Mouse (Mus musculus): ENCODE data around the gene Med22. TPM values are rescaled to one million over a fixed set of nuclear protein-coding genes. Genes with fewer than 3 reads are reported as not detected.

The Med22 gene
- polyA plus RNA-seq (2012; fragmentation: generic; extraction: Trizol), result 38.6 TPM

DNA sequence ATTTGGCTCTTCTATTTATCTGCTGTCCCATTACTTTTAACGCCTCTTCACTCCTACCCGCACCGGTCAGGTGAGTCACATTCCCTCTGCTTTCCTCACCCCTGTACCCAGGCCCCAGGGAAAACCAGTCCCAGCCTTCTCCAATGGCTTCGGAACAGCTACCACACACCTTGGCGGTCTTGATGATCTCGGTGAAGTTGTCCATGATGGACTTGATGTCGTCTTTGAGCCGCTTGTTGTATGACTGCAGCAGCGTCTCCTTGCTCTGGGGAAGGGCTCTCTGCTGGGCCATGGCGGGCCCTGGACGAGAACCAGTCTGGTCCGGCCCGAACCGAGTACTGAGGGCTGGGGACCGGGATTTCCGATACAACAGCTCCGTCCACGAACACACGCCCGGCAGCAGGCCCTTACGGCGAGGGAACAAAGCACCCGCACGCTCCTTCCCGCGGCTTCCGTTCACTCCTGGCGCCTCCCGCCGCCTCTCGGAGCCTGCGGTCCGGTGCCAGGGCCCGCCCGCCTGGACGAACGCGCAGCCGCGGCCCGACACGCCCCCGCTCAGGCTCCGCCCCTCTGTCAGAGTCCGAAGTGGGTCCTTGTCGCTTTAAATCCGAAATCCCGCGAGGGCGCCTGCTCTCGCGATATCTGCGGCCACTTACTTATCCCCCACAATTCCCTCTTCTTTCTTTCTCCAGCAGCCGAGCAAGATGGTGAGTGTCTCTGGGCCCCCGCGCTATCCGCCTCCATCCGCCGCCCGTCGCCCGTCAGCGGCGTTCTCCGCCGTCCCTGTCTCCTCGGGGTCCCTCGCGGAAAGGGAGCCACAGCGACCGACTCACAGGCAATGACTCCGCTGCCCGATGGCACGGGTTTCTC, at the start of gene Med22, which contains the start of gene Rpl7a:
Gene Med22, minus strand, starts transcription at position 554 of the 870 bp plus-strand sequence.
Gene Rpl7a, plus strand, starts transcription at position 641 of the 870 bp plus-strand sequence.
- Histone ChIP-seq H3K4me2 (ENCODE audit: low read depth) (peak within 1 kb of the TSS; percentile 98), H3K27me3 (ENCODE audit: control insufficient read depth, insufficient read depth, insufficient read length) (no peaks in the 10 kb centered on the region), H3K79me2 (ENCODE audit: control insufficient read depth, insufficient read depth) (peaks cover 54% of the 10 kb centered on the region), H3ac (ENCODE audit: control insufficient read depth, insufficient read length) (peak within 1 kb of the TSS; percentile 66), H3K36me3 (ENCODE audit: control insufficient read depth, insufficient read depth) (peaks cover 26% of the 10 kb centered on the region), H3K4me3 (peak within 1 kb of the TSS; percentile 95)
- TF ChIP-seq CEBPB (IDR thresholded peaks at IDR 0.05; ENCODE audit: insufficient read depth, poor library complexity, severe bottlenecking) (no peak), TCF3 (IDR thresholded peaks at IDR 0.05; ENCODE audit: insufficient read length, low read depth) (no peak), MAX (IDR thresholded peaks at IDR 0.05; ENCODE audit: low read depth) (no peak), POLR2AphosphoS2 (IDR thresholded peaks at IDR 0.05; ENCODE audit: insufficient read length, low read depth) (peak; percentile 86), POLR2A (IDR thresholded peaks at IDR 0.05; ENCODE audit: insufficient read length, low read depth) (peak; percentile 77), MYOG (IDR thresholded peaks at IDR 0.05; ENCODE audit: control insufficient read depth in 1 of 3, insufficient read depth in 1 of 3, insufficient read length in 2 of 3, low read depth in 2 of 3) (no peak), SRF (IDR thresholded peaks at IDR 0.05; ENCODE audit: control insufficient read depth, insufficient read length, low read depth) (no peak), E2F4 (IDR thresholded peaks at IDR 0.05; ENCODE audit: insufficient read depth) (no peak), REST (IDR thresholded peaks at IDR 0.05; ENCODE audit: insufficient read depth, insufficient read length) (no peak), MYOD1 (IDR thresholded peaks at IDR 0.05; ENCODE audit: control insufficient read depth in 1 of 3, insufficient read length in 2 of 3, low read depth in 2 of 3) (no peak)

DNA sequence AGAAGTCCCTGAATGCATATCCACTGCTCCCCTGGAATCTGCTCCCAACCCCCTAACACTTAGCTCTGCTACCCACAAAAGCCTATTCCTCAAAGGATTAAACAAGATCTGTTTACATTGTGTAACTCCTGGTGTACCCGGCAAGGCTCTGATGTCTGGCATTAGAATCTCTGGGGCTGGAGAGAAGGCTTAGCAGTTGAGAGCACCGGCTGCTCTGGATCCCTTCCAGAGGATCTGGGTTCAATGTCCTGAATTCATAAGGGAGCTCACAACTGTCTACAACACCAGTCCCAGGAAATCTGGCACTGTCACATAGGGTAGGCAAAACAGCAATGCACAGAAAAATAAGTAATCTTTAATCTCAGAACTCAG, 47.0 kb upstream of the Med22 start:
- Histone ChIP-seq H3K79me2 (ENCODE audit: control insufficient read depth, insufficient read depth) (peaks cover 7% of the 10 kb centered on the region), H3K36me3 (ENCODE audit: control insufficient read depth, insufficient read depth) (peaks cover 54% of the 10 kb centered on the region), H3ac (ENCODE audit: control insufficient read depth, insufficient read length) (no peak overlapping the region), H3K4me3 (no peak overlapping the region), H3K4me2 (ENCODE audit: low read depth) (no peak overlapping the region), H3K27me3 (ENCODE audit: control insufficient read depth, insufficient read depth, insufficient read length) (no peaks in the 10 kb centered on the region)
- no peak for TF ChIP-seq POLR2AphosphoS2 (IDR thresholded peaks at IDR 0.05; ENCODE audit: insufficient read length, low read depth)

DNA sequence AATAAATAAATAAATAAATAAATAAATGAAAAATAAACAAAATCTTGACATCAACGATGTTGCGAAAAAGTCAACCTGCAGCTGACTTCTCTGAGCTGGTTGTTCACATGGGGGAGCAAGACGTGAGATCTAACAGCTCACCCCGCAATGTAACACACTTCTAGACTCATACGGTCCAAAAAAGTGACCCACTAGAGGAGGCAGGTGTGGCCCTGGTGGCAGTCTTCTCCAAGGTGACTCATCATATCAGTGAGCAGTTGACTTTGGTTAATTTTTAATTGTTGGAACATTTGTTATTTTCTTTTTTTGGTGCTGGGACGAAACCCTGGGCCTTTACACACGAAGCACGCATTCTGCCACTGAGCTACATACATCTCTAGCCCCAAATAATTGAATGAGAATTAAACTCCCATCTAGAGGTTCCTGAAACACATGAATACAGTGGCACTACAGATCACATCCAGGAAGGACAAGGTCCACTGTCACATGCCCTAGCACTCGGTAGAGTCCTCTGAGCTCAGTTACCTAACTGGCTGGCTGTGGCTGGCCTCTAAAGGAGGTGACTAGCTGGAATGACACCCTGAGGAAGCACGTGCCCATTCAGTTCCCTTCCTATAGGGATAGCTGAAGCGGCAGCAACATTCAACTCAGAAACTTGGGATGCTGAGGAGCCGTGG, 46.5 kb upstream of the Med22 start:
- no peak overlapping the region for H3K4me3 ChIP-seq
- H3K27me3 ChIP-seq (ENCODE audit: control insufficient read depth, insufficient read depth, insufficient read length), result no peaks in the 10 kb centered on the region
- no peak overlapping the region for H3K4me2 ChIP-seq (ENCODE audit: low read depth)
- peaks cover 54% of the 10 kb centered on the region for H3K36me3 ChIP-seq (ENCODE audit: control insufficient read depth, insufficient read depth)
- H3K79me2 ChIP-seq (ENCODE audit: control insufficient read depth, insufficient read depth), result peaks cover 2% of the 10 kb centered on the region
- TF ChIP-seq MAX (IDR thresholded peaks at IDR 0.05; ENCODE audit: low read depth) (no peak), REST (IDR thresholded peaks at IDR 0.05; ENCODE audit: insufficient read depth, insufficient read length) (no peak), CEBPB (IDR thresholded peaks at IDR 0.05; ENCODE audit: insufficient read depth, poor library complexity, severe bottlenecking) (no peak), USF1 (IDR thresholded peaks at IDR 0.05; ENCODE audit: low read depth) (no peak), POLR2A (IDR thresholded peaks at IDR 0.05; ENCODE audit: insufficient read length, low read depth) (no peak), E2F4 (IDR thresholded peaks at IDR 0.05; ENCODE audit: insufficient read depth) (no peak), POLR2AphosphoS2 (IDR thresholded peaks at IDR 0.05; ENCODE audit: insufficient read length, low read depth) (no peak), MYOG (IDR thresholded peaks at IDR 0.05; ENCODE audit: control insufficient read depth in 1 of 3, insufficient read depth in 1 of 3, insufficient read length in 2 of 3, low read depth in 2 of 3) (no peak), TCF3 (IDR thresholded peaks at IDR 0.05; ENCODE audit: insufficient read length, low read depth) (no peak), SRF (IDR thresholded peaks at IDR 0.05; ENCODE audit: control insufficient read depth, insufficient read length, low read depth) (no peak), MYOD1 (IDR thresholded peaks at IDR 0.05; ENCODE audit: control insufficient read depth in 1 of 3, insufficient read length in 2 of 3, low read depth in 2 of 3) (no peak), TCF12 (IDR thresholded peaks at IDR 0.05; ENCODE audit: insufficient read depth, poor library complexity, severe bottlenecking) (no peak)
- no peak overlapping the region for H3ac ChIP-seq (ENCODE audit: control insufficient read depth, insufficient read length)

DNA sequence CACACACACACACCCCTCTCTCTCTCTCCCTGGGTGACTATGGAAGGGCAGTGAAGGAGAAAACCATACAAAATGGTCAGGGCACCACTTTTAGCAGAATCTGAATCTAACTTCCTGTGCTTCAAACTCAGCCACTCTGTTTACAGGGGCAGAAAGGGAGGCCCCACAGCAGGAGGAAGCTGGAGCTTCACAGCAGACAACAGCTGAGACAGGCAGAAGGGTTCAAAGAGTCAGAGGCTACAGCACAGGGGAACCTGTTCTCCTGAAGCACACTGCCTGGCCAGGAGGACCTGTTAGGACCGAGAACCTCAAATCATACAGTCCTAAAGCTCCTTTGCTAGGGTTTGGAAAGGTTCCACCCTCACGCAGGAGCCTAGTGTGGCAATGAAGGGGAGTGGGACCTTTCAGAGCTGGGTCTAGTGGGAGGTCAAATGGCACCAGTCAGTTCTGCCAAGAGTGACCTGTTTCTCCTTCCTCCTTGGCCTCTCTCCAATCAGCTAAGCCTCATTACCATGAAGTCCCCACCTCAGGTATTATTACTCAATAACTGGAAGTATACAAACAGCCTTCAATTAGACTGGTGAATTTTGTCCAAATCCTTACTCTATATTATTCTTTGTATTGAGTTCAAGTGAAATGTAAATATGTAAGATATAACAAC, 44.4 kb upstream of the Med22 start:
- no peak overlapping the region for H3K4me3 ChIP-seq
- H3K36me3 ChIP-seq (ENCODE audit: control insufficient read depth, insufficient read depth), result peaks cover 42% of the 10 kb centered on the region
- H3ac ChIP-seq (ENCODE audit: control insufficient read depth, insufficient read length), result no peak overlapping the region
- H3K4me2 ChIP-seq (ENCODE audit: low read depth), result no peak overlapping the region
- no peaks in the 10 kb centered on the region for H3K27me3 ChIP-seq (ENCODE audit: control insufficient read depth, insufficient read depth, insufficient read length)
- H3K79me2 ChIP-seq (ENCODE audit: control insufficient read depth, insufficient read depth), result no peaks in the 10 kb centered on the region
- no peak for TF ChIP-seq USF1 (IDR thresholded peaks at IDR 0.05; ENCODE audit: low read depth)
- no peak for TF ChIP-seq E2F4 (IDR thresholded peaks at IDR 0.05; ENCODE audit: insufficient read depth)
- no peak for TF ChIP-seq TCF3 (IDR thresholded peaks at IDR 0.05; ENCODE audit: insufficient read length, low read depth)
- no peak for TF ChIP-seq MAX (IDR thresholded peaks at IDR 0.05; ENCODE audit: low read depth)
- no peak for TF ChIP-seq POLR2A (IDR thresholded peaks at IDR 0.05; ENCODE audit: insufficient read length, low read depth)
- TF ChIP-seq TCF12 (IDR thresholded peaks at IDR 0.05; ENCODE audit: insufficient read depth, poor library complexity, severe bottlenecking), result no peak
- TF ChIP-seq MYOG (IDR thresholded peaks at IDR 0.05; ENCODE audit: control insufficient read depth in 1 of 3, insufficient read depth in 1 of 3, insufficient read length in 2 of 3, low read depth in 2 of 3), result no peak
- no peak for TF ChIP-seq CEBPB (IDR thresholded peaks at IDR 0.05; ENCODE audit: insufficient read depth, poor library complexity, severe bottlenecking)
- TF ChIP-seq POLR2AphosphoS2 (IDR thresholded peaks at IDR 0.05; ENCODE audit: insufficient read length, low read depth), result no peak
